Mouse (Mus musculus) kidney, embryonic 15.5 days (tissue): ENCODE measurements around the gene Gprin2. TPM values are rescaled to one million over a fixed set of nuclear protein-coding genes. Genes with fewer than 3 reads are reported as not detected.

ENCODE experiments used
- ATAC-seq: fragments of 200-750 bp; cut with Nextera tagmentation; replicated peaks from 2 replicates; pipeline ENCODE4 v1.8.0; 2017; ENCODE audit warnings: moderate TSS enrichment; ENCODE audit not compliant: low FRiP score
- H3K27ac ChIP-seq: fragments of 300-500 bp; sonication (generic); 2 replicates; pipeline ENCODE4 v1.5.1; 2015; ENCODE audit warnings: mild to moderate bottlenecking, inconsistent platforms
- H3K27me3 ChIP-seq: fragments of 300-500 bp; sonication (generic); 2 replicates; pipeline ENCODE4 v1.6.1; 2015; ENCODE audit warnings: inconsistent platforms
- H3K36me3 ChIP-seq: fragments of 300-500 bp; sonication (generic); 2 replicates; pipeline ENCODE4 v1.6.1; 2015; ENCODE audit warnings: inconsistent platforms
- H3K4me1 ChIP-seq: fragments of 300-500 bp; sonication (generic); 2 replicates; pipeline ENCODE4 v1.6.1; 2015; ENCODE audit warnings: inconsistent platforms
- H3K4me2 ChIP-seq: fragments of 300-500 bp; sonication (generic); 2 replicates; pipeline ENCODE4 v1.6.1; 2015; ENCODE audit warnings: moderate library complexity, mild to moderate bottlenecking, inconsistent platforms
- H3K4me3 ChIP-seq: fragments of 300-500 bp; sonication (generic); replicated peaks from 2 replicates; pipeline ENCODE4 v1.5.1; 2015; ENCODE audit warnings: mild to moderate bottlenecking, inconsistent platforms
- H3K9ac ChIP-seq: fragments of 300-500 bp; sonication (generic); 2 replicates; pipeline ENCODE4 v1.6.1; 2015; ENCODE audit warnings: mild to moderate bottlenecking, inconsistent platforms
- H3K9me3 ChIP-seq: fragments of 300-500 bp; sonication (generic); replicated peaks from 2 replicates; pipeline ENCODE4 v1.6.1; 2016; ENCODE audit warnings: inconsistent platforms
- WGBS: fragments of 180-500 bp; shearing (Covaris S2); methylation state at CpG from one replicate; pipeline ENCODE4 v1.1.7; 2015; ENCODE audit warnings: mixed read lengths; 5-methylcytosine and 5-hydroxymethylcytosine counted together
- polyA plus RNA-seq: library from polyadenylated mRNA; unstranded; fragments of >200 nt; fragmentation: Nextera tagmentation; extraction: Ambion mirVana; gene quantifications from 2 replicates; pipeline ENCODE4 v1.2.1, GENCODE M21; 2015

The Gprin2 gene
- polyA plus RNA-seq, 1 experiment from 2014 or later = 0.83 TPM

DNA sequence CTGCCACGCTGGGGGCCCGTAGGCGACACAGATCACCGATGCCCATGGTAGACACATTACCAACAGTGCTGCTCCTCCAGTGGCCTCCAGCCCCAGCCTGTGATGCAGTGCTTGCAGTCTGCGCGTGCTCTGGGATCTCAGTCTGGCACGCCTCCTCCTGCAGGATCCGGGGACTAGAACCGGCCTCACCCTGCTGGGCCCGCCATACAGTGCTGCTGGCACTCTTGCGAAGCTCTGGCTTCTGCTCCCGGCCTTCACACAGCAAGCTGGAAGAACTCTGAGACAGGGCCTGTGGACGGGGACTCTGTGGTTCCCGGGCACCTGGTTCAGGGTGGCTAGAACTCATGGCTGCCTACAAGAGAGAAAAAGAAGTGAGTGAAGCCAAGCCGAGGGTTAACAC, 6.0 kb downstream of the Gprin2 start:
- no peak overlapping the region for H3K4me3 ChIP-seq
- no peaks in the 10 kb centered on the region for H3K9me3 ChIP-seq
- no peak for ATAC-seq
- WGBS = 89% methylated on average over 15 of the region's 15 CpGs
- H3K4me1 ChIP-seq = peaks cover 6% of the 10 kb centered on the region; the same call in 1 of the 2 replicates
- H3K36me3 ChIP-seq = no peaks in the 10 kb centered on the region
- H3K4me2 ChIP-seq = no peak overlapping the region
- H3K27me3 ChIP-seq = peaks cover 4% of the 10 kb centered on the region; the same call in 1 of the 2 replicates
- no peak overlapping the region for H3K27ac ChIP-seq
- H3K9ac ChIP-seq = no peak overlapping the region

DNA sequence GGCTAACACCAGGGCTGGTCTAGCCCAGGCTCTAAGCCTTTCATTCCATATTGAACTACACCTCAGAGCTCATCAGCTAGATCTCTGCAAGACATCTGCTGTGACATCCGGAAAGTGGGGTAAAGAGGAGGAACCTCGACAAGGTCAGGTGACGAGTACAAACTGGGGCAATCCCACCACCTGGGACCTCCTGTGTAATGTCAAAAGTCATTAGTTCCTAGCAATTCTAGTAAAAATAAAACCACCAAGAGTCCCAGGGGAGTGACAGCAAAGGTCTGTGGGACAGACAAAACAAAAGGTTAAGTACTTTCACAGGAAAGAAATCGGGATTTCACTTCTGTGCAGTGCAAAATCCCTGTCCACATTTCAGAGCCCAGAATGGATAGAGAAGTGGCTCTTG, 7.6 kb downstream of the Gprin2 start:
- no peaks in the 10 kb centered on the region for H3K36me3 ChIP-seq
- no peak for ATAC-seq
- 63% methylated on average over 4 of the region's 4 CpGs for WGBS
- H3K27ac ChIP-seq = no peak overlapping the region
- H3K27me3 ChIP-seq = peaks cover 4% of the 10 kb centered on the region; the same call in 1 of the 2 replicates
- no peak overlapping the region for H3K9ac ChIP-seq
- no peak overlapping the region for H3K4me3 ChIP-seq
- 0 out of 2 replicates have a peak, but pooled peaks cover 3% of the 10 kb centered on the region for H3K4me1 ChIP-seq
- H3K9me3 ChIP-seq = no peaks in the 10 kb centered on the region
- no peak overlapping the region for H3K4me2 ChIP-seq

DNA sequence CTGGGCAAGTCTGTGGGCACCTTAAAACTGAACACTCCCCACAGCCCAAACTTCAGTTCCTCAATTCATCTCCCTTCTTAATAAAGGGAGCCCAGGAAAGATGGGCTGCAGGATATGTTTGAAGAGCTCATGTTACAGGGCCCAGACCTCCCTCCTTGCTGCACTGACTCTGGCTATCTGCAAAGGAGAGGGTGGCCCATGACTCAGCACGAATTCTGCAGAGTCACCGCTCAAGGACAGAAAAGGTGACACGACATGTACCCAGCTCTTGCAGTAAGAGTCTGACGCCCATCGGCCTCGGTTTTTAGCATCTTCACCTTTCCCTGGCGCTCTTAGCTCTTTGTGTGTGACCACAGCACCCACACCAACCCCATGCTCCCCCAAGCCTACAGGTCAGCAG, 11.1 kb downstream of the Gprin2 start:
- H3K4me2 ChIP-seq = no peak overlapping the region
- H3K27ac ChIP-seq = no peak overlapping the region
- H3K4me1 ChIP-seq = 0 out of 2 replicates have a peak, but pooled peaks cover 3% of the 10 kb centered on the region
- no peaks in the 10 kb centered on the region for H3K36me3 ChIP-seq
- H3K4me3 ChIP-seq = no peak overlapping the region
- no peak overlapping the region for H3K9ac ChIP-seq
- no peaks in the 10 kb centered on the region for H3K27me3 ChIP-seq
- no peak for ATAC-seq
- no peaks in the 10 kb centered on the region for H3K9me3 ChIP-seq
- WGBS = 73% methylated on average over 7 of the region's 7 CpGs

DNA sequence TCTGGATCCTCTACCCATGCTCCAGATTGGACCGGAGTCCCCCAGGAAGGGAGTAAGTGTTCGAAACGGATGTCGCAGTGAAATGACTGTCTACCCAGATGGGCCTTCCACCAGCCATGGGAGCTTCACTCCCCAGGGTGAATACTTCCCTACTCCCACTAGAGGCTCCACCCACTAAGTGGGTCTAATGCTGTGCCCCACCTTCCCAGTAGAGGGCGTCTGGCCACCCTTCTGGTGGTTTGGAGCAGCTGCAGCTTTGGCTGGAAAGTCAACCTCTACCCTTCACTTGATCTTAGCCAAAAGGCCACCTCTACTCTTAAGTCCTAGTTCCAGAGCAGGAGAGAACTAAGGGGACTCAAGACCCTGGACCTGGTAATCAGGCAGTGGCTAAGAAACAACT, 12.8 kb downstream of the Gprin2 start:
- ATAC-seq = no peak
- Histone ChIP-seq H3K4me2 (no peak overlapping the region), H3K27me3 (no peaks in the 10 kb centered on the region), H3K4me3 (no peak overlapping the region), H3K9ac (no peak overlapping the region), H3K36me3 (no peaks in the 10 kb centered on the region), H3K4me1 (no peaks in the 10 kb centered on the region), H3K27ac (no peak overlapping the region), H3K9me3 (no peaks in the 10 kb centered on the region)
- WGBS = 71% methylated on average over 5 of the region's 5 CpGs

DNA sequence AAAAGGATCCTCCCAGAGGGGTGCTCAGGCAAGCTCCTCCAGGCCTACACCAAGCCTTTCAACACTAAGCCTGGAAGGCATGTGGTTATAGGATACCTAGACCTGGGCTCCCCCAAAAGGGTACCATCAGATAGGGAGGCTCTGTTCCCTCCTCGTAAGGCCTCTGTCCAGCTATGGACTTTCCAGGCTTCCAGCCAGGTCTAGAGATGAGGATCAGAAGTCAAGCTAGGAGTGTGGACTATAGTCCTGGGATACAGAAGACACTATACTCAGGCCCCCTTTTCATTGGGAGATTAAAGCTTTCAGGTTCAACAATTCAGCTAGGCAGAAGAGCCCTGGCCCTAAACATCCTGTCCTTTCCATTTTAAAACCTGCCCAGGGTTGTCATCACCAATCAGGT, 18.4 kb downstream of the Gprin2 start:
- WGBS = 88% methylated on average over 1 of the region's 1 CpGs
- Histone ChIP-seq H3K27me3 (no peaks in the 10 kb centered on the region), H3K4me2 (no peak overlapping the region)

DNA sequence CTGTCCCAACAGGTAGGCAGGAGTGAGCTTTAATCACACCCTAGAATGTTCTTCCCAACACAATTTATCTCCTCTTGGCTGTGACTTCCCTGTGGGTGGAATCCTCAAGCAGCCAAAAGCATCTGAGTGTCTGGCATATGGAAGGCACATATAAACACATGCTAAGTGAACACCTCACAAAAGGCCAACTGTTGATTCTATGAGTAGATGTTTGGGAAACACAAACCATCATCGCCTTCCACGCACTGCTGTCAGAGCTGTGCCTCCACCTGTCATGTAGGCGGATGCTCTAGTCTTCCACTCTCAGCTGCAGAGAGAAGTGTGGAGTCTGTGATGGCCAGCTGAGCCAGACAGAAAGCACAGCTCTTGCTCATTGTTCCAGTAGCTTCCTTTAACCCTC, 22.1 kb downstream of the Gprin2 start:
- no peaks in the 10 kb centered on the region for H3K27me3 ChIP-seq
- no peak for ATAC-seq
- no peaks in the 10 kb centered on the region for H3K4me1 ChIP-seq
- H3K4me3 ChIP-seq = no peak overlapping the region
- no peak overlapping the region for H3K9ac ChIP-seq
- no peaks in the 10 kb centered on the region for H3K9me3 ChIP-seq
- no peak overlapping the region for H3K27ac ChIP-seq
- WGBS = 92% methylated on average over 3 of the region's 3 CpGs
- no peak overlapping the region for H3K4me2 ChIP-seq
- no peaks in the 10 kb centered on the region for H3K36me3 ChIP-seq

More for the DNA sequence above, 18.4 kb downstream of the Gprin2 start:
- Histone ChIP-seq H3K4me1 (no peaks in the 10 kb centered on the region), H3K36me3 (no peaks in the 10 kb centered on the region), H3K9me3 (no peaks in the 10 kb centered on the region), H3K9ac (no peak overlapping the region), H3K27ac (no peak overlapping the region), H3K4me3 (no peak overlapping the region)
- no peak for ATAC-seq

DNA sequence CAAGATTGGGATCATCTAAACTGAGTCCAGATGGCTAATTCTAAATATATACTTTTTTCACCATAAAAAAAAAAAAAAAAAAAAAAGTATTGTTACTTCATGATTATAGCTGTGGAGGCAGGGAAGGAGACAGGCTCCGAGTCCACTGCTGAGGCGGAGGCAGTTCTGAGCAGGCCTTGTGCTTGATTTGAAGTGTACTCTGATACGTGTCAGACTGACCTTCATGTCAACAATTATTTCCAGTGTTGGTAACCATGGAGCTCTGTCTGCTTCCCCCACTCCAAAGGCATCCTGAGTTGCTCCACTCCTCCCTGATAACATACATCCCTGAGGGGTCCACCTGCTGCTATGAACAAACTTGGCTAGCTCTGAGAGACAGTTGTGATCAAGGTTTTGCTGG, 30.3 kb downstream of the Gprin2 start:
- H3K27ac ChIP-seq = no peak overlapping the region
- H3K9ac ChIP-seq = no peak overlapping the region
- H3K4me1 ChIP-seq = no peaks in the 10 kb centered on the region
- no peaks in the 10 kb centered on the region for H3K36me3 ChIP-seq
- 89% methylated on average over 3 of the region's 3 CpGs for WGBS
- H3K27me3 ChIP-seq = no peaks in the 10 kb centered on the region
- H3K4me3 ChIP-seq = no peak overlapping the region
- no peaks in the 10 kb centered on the region for H3K9me3 ChIP-seq
- ATAC-seq = no peak
- H3K4me2 ChIP-seq = no peak overlapping the region

DNA sequence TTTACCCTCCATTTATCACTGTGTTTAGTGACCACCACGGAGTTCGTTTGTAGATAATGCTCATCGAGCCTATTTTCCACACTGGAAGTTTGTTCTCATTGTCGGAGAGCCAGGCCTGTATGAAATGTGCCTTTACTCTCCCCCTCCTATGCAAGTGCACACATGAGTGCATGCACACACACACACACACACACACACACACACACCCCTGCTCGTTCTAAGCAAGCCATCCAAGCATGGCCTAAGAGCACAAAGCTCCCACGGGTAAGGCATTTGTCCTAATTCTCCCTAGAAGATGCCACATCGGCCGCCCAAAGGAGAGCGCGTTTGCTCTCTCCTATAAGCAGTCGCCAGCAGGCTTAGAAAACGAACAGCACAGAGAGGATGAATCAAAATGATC, 45.7 kb downstream of the Gprin2 start:
- H3K36me3 ChIP-seq = no peaks in the 10 kb centered on the region
- peak; percentile 52; the same call in 1 of the 2 replicates for ATAC-seq
- WGBS = 58% methylated on average over 12 of the region's 12 CpGs

DNA sequence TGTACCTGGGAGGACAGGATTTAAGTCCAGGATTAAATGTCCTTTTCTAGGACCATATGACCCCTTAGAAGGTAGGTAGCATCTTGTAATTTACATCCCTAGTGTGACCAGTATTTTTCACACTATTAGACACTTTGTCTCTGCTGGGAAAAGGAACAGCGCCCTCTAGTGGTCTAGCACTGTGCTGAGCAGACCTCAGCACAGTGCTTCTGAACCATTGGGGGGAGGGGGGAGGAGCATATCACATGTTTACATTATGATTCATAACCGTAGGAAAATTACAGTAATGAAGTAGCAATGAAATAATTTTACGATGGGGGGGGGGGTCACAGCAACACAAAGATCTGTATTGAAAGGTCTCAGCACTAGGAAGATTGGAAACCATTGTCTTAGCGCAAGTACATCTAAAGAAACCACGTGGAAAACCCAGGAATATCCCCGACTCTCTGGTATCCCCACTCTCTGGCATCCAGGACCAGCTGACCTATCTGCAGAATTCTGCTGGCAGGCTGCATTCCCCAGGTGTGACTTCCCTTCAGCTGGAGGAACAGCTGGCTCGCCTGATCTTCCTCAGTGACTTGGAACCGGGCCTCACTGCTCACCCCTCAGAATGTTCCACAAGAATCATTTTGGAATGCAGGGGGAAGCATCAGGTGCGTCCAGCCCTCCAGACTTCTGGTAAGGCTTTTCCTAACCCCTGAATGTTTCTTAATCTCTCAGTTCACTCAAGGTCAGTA, 46.7 kb downstream of the Gprin2 start:
- no peaks in the 10 kb centered on the region for H3K36me3 ChIP-seq
- H3K4me3 ChIP-seq = no peak overlapping the region
- no peaks in the 10 kb centered on the region for H3K9me3 ChIP-seq
- H3K4me2 ChIP-seq = no peak overlapping the region
- WGBS = 47% methylated on average over 9 of the region's 9 CpGs
- peak overlapping the region; percentile 22 for H3K27ac ChIP-seq
- H3K27me3 ChIP-seq = peaks cover 6% of the 10 kb centered on the region; the same call in 1 of the 2 replicates
- peaks cover 31% of the 10 kb centered on the region for H3K4me1 ChIP-seq
- ATAC-seq = peak; percentile 62; the same call in 1 of the 2 replicates
- H3K9ac ChIP-seq = no peak overlapping the region

More for the DNA sequence above, 45.7 kb downstream of the Gprin2 start:
- Histone ChIP-seq H3K27ac (0 out of 2 replicates have a peak overlapping the region, but pooled peaks have one; percentile 22), H3K9me3 (no peaks in the 10 kb centered on the region), H3K9ac (no peak overlapping the region), H3K4me3 (no peak overlapping the region), H3K4me1 (peaks cover 31% of the 10 kb centered on the region), H3K4me2 (no peak overlapping the region), H3K27me3 (peaks cover 6% of the 10 kb centered on the region; the same call in 1 of the 2 replicates)

DNA sequence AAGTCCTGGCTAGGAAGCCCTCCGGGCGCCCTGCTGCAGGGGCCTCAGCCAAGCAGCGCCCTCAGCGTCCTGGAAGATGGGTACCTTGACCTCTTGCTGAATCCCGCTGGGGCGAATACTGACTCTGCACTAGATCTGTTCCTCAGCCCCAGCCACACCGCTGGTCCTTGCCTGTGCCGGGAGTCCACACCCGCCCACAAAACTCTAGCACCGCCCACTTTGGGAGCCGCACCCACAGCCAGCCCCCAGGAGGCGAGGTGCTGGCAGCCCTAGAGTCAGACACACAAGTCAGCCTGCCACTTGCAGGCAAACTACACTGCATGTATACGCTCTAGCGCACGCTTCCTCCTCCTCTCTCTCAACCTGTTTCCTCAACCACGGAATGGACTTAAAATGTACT, 49.1 kb downstream of the Gprin2 start, which contains the start of gene Npy4r:
Gene Npy4r, minus strand, starts transcription at position 148 of the 400 bp plus-strand sequence.
- peak; percentile 90 for ATAC-seq

DNA sequence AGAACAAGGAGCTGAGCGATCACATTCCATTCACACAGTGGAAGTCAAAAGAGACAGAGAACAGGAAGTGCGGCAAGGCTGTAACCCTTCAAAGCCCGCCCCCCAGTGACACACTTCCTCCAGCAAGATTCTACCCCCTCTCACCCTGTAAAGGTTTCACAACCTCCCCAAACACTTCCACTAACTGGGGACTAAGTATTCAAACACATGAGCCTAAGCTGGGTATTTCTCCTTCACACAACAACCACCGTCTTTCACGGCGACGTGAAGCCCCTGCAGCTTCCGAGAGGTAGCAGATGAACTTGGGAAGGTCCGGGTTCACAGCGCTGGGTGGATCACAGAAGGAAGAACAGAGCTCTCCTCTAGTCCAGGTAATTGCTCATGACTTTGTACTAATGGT, 58.5 kb downstream of the Gprin2 start:
- WGBS = 94% methylated on average over 10 of the region's 10 CpGs
- H3K36me3 ChIP-seq = no peaks in the 10 kb centered on the region

More for the DNA sequence above, 49.1 kb downstream of the Gprin2 start, which contains the start of gene Npy4r:
- peaks cover 6% of the 10 kb centered on the region; the same call in 1 of the 2 replicates for H3K27me3 ChIP-seq
- WGBS = 9% methylated on average over 16 of the region's 16 CpGs
- no peak within 1 kb of the TSS for H3K27ac ChIP-seq
- no peaks in the 10 kb centered on the region for H3K36me3 ChIP-seq
- no peaks in the 10 kb centered on the region for H3K9me3 ChIP-seq
- peaks cover 31% of the 10 kb centered on the region for H3K4me1 ChIP-seq
- H3K4me3 ChIP-seq = peak within 1 kb of the TSS; percentile 25
- peak within 1 kb of the TSS; percentile 56 for H3K4me2 ChIP-seq
- H3K9ac ChIP-seq = no peak within 1 kb of the TSS

DNA sequence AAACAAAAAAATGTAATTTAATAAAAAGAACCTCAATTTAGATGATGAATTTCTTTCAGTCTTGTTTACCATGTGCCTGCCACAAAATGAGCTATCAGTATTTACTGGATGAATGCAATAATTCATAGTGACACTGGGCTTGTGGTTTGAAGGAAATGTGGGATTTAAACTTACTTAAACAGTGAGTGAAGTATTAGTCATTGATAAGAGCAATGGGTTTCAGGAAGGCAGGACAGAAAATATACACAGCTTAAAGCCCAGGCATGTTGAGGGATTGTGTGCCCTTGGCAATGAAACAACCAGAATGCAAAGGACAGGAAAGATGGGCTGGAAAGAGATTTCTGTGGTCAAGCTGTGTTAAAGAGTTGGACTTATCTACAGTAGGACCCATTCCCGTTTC, 59.1 kb downstream of the Gprin2 start:
- no peaks in the 10 kb centered on the region for H3K36me3 ChIP-seq
- no peak overlapping the region for H3K4me3 ChIP-seq
- no peaks in the 10 kb centered on the region for H3K4me1 ChIP-seq
- no peaks in the 10 kb centered on the region for H3K27me3 ChIP-seq
- no peak overlapping the region for H3K27ac ChIP-seq
- no peak overlapping the region for H3K4me2 ChIP-seq
- H3K9ac ChIP-seq = no peak overlapping the region
- H3K9me3 ChIP-seq = no peaks in the 10 kb centered on the region
- no peak for ATAC-seq
- WGBS = 79% methylated on average over 1 of the region's 1 CpGs

More for the DNA sequence above, 58.5 kb downstream of the Gprin2 start:
- H3K4me3 ChIP-seq = no peak overlapping the region
- no peak for ATAC-seq
- no peak overlapping the region for H3K9ac ChIP-seq
- H3K27me3 ChIP-seq = no peaks in the 10 kb centered on the region
- H3K9me3 ChIP-seq = no peaks in the 10 kb centered on the region
- no peak overlapping the region for H3K27ac ChIP-seq
- no peak overlapping the region for H3K4me2 ChIP-seq
- H3K4me1 ChIP-seq = no peaks in the 10 kb centered on the region
